Mouse (Mus musculus): ENCODE data around the gene Hsf2. TPM values are rescaled to one million over a fixed set of nuclear protein-coding genes. Genes with fewer than 3 reads are reported as not detected.

Gene Hsf2
- total and polyA plus RNA-seq, 2 experiments from 2014 or later = 22.3 to 25.5 TPM

DNA sequence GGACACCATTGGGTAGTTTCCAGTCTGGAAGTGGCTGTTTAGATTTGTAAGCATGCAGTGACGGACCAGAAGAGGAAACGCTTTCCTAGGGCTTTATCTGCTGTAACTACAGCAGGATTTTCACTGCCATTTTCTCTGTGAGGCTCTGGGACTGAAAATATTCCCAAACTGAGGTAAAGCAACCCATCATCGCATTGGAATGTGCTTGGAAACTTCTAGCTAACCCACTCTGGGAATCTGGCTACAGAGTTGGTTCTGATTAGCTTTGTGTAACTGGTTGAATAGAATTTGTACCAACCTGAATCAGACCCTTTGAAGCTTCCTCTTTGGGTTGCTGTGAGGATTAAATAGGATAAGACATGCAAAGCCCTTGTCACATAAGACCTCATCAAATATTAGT, 1.4 kb upstream of the Hsf2 start:
- no peaks in the 10 kb centered on the region for H3K36me3 ChIP-seq (replicated peaks; ENCODE audit: control insufficient read depth, insufficient read depth, low read length)
- H3K27ac ChIP-seq (ENCODE audit: low read depth) = no peak overlapping the region
- WGBS = 64% methylated on average over 3 of the region's 3 CpGs
- TF ChIP-seq EP300 (IDR thresholded peaks at IDR 0.05; ENCODE audit: low read depth) = no peak
- TF ChIP-seq CTCF (IDR thresholded peaks at IDR 0.05; ENCODE audit: low read depth) = no peak
- H3K9ac ChIP-seq (replicated peaks; ENCODE audit: low read depth, low read length) = no peak overlapping the region
- H3K4me1 ChIP-seq (ENCODE audit: control insufficient read depth, insufficient read depth) = peaks cover 10% of the 10 kb centered on the region; the same call in 1 of the 2 replicates
- H3K4me2 ChIP-seq (ENCODE audit: low read depth, low read length) = no peak overlapping the region
- H3K4me3 ChIP-seq (ENCODE audit: low read depth, low read length) = no peak overlapping the region
- H3K27me3 ChIP-seq (ENCODE audit: control insufficient read depth, insufficient read depth, low read length) = no peaks in the 10 kb centered on the region
- DNase-seq (ENCODE audit: low spot score) (no peak), ATAC-seq (ENCODE audit: insufficient read depth, low read depth) (no peak)
- H3K9me3 ChIP-seq (replicated peaks; ENCODE audit: control insufficient read depth, low read length) = no peaks in the 10 kb centered on the region

DNA sequence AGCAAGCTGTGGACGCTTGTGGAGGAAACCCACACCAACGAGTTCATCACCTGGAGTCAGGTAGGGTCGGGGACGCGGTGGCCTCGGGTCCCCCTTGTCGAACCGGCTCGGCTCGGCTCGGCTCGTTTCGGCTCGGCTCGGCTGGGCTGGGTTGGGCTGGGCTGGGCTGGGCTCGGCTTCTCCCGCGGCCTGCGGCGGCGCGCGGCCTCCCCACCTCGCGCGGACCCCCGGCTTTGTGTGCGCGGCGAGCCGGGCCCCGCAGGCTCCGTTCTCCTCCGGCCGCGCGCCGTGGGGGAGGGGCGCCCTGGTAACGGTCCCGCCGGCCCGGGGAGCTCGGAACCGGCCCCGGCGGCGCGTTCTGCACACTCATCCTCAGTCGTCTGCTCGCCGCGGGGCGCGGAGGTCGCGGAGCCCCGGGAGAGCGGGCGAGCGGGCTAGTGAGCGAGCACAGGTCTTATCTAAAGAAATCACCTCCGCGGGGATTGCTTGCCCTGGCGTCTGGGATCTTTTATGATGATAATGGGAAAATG, 422 bp downstream of the Hsf2 start:
- H3K27me3 ChIP-seq (ENCODE audit: control insufficient read depth, insufficient read depth, low read length) = no peaks in the 10 kb centered on the region
- WGBS = 0% methylated on average over 53 of the region's 65 CpGs
- H3K27ac ChIP-seq (ENCODE audit: low read depth) = peak overlapping the region; percentile 94
- no peak for TF ChIP-seq EP300 (IDR thresholded peaks at IDR 0.05; ENCODE audit: low read depth)
- no peak for TF ChIP-seq CTCF (IDR thresholded peaks at IDR 0.05; ENCODE audit: low read depth)
- DNase-seq (ENCODE audit: low spot score) = peak; percentile 33
- H3K36me3 ChIP-seq (replicated peaks; ENCODE audit: control insufficient read depth, insufficient read depth, low read length) = no peaks in the 10 kb centered on the region
- ATAC-seq (ENCODE audit: insufficient read depth, low read depth) = peak; percentile 73
- H3K9ac ChIP-seq (replicated peaks; ENCODE audit: low read depth, low read length) = peak overlapping the region; percentile 98
- H3K9me3 ChIP-seq (replicated peaks; ENCODE audit: control insufficient read depth, low read length) = no peaks in the 10 kb centered on the region
- peaks cover 13% of the 10 kb centered on the region; the same call in 1 of the 2 replicates for H3K4me1 ChIP-seq (ENCODE audit: control insufficient read depth, insufficient read depth)
- peak overlapping the region; percentile 77 for H3K4me2 ChIP-seq (ENCODE audit: low read depth, low read length)
- peak overlapping the region; percentile 99 for H3K4me3 ChIP-seq (ENCODE audit: low read depth, low read length)

DNA sequence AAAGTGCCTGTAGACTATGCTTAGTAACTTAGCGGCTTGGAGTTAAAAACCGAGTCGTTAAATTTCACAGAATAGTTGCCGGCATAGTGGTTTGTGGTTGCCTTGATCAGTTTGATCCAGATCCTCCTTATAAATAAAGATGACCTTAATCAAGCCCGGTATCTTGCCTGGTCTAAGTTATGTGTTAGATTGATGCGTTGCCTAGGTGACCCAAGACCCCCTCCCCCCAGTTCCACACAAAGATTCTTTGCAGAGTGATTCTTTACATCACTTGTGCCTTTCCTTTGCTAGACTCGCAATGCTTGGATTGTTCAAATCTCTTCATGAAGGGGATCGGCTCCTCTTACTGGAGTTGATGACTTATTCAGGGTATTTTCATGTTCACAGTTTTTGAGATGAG, 1.0 kb downstream of the Hsf2 start:
- Histone ChIP-seq H3K9me3 (replicated peaks; ENCODE audit: control insufficient read depth, low read length) (no peaks in the 10 kb centered on the region), H3K4me3 (ENCODE audit: low read depth, low read length) (peak overlapping the region; percentile 99), H3K9ac (replicated peaks; ENCODE audit: low read depth, low read length) (peak overlapping the region; percentile 98), H3K4me2 (ENCODE audit: low read depth, low read length) (peak overlapping the region; percentile 77), H3K36me3 (replicated peaks; ENCODE audit: control insufficient read depth, insufficient read depth, low read length) (no peaks in the 10 kb centered on the region), H3K27me3 (ENCODE audit: control insufficient read depth, insufficient read depth, low read length) (no peaks in the 10 kb centered on the region), H3K4me1 (ENCODE audit: control insufficient read depth, insufficient read depth) (peaks cover 13% of the 10 kb centered on the region; the same call in 1 of the 2 replicates), H3K27ac (ENCODE audit: low read depth) (peak overlapping the region; percentile 94)
- WGBS = 2% methylated on average over 8 of the region's 8 CpGs
- DNase-seq (ENCODE audit: low spot score) (peak; percentile 31), ATAC-seq (ENCODE audit: insufficient read depth, low read depth) (no peak)
- no peak for TF ChIP-seq CTCF (IDR thresholded peaks at IDR 0.05; ENCODE audit: low read depth)
- TF ChIP-seq EP300 (IDR thresholded peaks at IDR 0.05; ENCODE audit: low read depth) = no peak

DNA sequence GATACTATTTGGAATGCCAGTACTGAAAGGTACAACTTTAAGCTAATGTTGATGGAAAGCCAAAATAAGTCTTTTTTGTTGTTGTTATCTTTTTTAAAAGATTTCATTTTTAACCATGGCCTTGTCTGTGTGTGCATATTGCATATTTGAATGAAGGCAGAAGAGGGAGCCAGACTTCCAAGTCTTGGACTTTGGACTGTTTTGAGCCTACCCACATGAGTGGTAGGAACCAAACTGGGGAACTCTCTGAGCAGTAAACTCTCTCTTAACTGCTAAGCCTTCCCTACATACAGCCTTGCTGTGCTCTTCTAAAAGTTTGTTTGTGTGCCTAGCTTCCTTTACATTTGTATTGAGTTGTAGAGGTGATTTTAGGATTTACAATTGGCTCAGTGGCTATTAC, 2.4 kb downstream of the Hsf2 start:
- Histone ChIP-seq H3K27ac (ENCODE audit: low read depth) (no peak overlapping the region), H3K36me3 (replicated peaks; ENCODE audit: control insufficient read depth, insufficient read depth, low read length) (no peaks in the 10 kb centered on the region), H3K4me3 (ENCODE audit: low read depth, low read length) (no peak overlapping the region), H3K4me2 (ENCODE audit: low read depth, low read length) (no peak overlapping the region; the same call in 1 of the 2 replicates), H3K9ac (replicated peaks; ENCODE audit: low read depth, low read length) (no peak overlapping the region), H3K27me3 (ENCODE audit: control insufficient read depth, insufficient read depth, low read length) (no peaks in the 10 kb centered on the region), H3K4me1 (ENCODE audit: control insufficient read depth, insufficient read depth) (peaks cover 13% of the 10 kb centered on the region; the same call in 1 of the 2 replicates), H3K9me3 (replicated peaks; ENCODE audit: control insufficient read depth, low read length) (no peaks in the 10 kb centered on the region)
- TF ChIP-seq EP300 (IDR thresholded peaks at IDR 0.05; ENCODE audit: low read depth) (no peak), CTCF (IDR thresholded peaks at IDR 0.05; ENCODE audit: low read depth) (0 out of 2 replicates have a peak, but pooled peaks have one; percentile 23)
- DNase-seq (ENCODE audit: low spot score) (no peak), ATAC-seq (ENCODE audit: insufficient read depth, low read depth) (no peak)

DNA sequence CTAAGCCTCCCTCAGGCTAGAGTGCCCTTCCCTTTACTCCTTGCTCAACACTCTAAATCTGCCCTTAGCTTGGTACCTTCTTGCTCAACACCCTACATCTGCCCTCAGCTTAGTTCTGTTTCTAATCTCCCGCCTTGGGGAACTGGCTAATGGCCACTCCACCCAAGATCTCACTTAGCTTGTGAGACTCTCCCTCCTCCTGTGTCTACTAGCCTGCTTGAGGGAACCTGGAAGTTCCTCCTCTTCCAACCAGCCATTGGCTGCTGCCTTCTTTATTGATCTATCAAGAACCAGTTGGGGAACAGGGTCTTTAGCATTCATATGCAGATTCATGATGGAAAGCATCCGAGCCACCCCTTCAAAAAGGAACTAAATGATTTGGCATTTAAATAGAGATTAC, 5.9 kb downstream of the Hsf2 start:
- H3K9me3 ChIP-seq (replicated peaks; ENCODE audit: control insufficient read depth, low read length) = no peaks in the 10 kb centered on the region

More for the DNA sequence above, 5.9 kb downstream of the Hsf2 start:
- Histone ChIP-seq H3K4me1 (ENCODE audit: control insufficient read depth, insufficient read depth) (peaks cover 13% of the 10 kb centered on the region; the same call in 1 of the 2 replicates), H3K27ac (ENCODE audit: low read depth) (no peak overlapping the region), H3K36me3 (replicated peaks; ENCODE audit: control insufficient read depth, insufficient read depth, low read length) (no peaks in the 10 kb centered on the region), H3K9ac (replicated peaks; ENCODE audit: low read depth, low read length) (no peak overlapping the region), H3K27me3 (ENCODE audit: control insufficient read depth, insufficient read depth, low read length) (no peaks in the 10 kb centered on the region), H3K4me2 (ENCODE audit: low read depth, low read length) (no peak overlapping the region), H3K4me3 (ENCODE audit: low read depth, low read length) (no peak overlapping the region)
- WGBS = 89% methylated on average over 2 of the region's 2 CpGs
- TF ChIP-seq EP300 (IDR thresholded peaks at IDR 0.05; ENCODE audit: low read depth) (no peak), CTCF (IDR thresholded peaks at IDR 0.05; ENCODE audit: low read depth) (no peak)
- DNase-seq (ENCODE audit: low spot score) (no peak), ATAC-seq (ENCODE audit: insufficient read depth, low read depth) (no peak)
